Mouse (Mus musculus): Measurements from ENCODE around the gene Tmem254a. TPM values are rescaled to one million over a fixed set of nuclear protein-coding genes. Genes with fewer than 3 reads are reported as not detected.

Gene Tmem254a
- polyA plus RNA-seq, 1 experiment = 3.3 TPM

Other genes starting within 250 kb of the Tmem254a start
- gene Ppif, start 233.5 kb downstream of the Tmem254a start, polyA plus RNA-seq (2012; rRNA removed) = 49.4 and 51.7 TPM in 2 replicates
- gene Zcchc24, start 158.6 kb downstream of the Tmem254a start, polyA plus RNA-seq (2012; rRNA removed) = 51.8 and 52.1 TPM in 2 replicates
- 32.7 and 37.3 TPM in 2 replicates for gene Anxa11, start 85.5 kb downstream of the Tmem254a start, polyA plus RNA-seq (2012; rRNA removed)
- 0.34 and 0.52 TPM in 2 replicates for gene Plac9a, start 24.6 kb downstream of the Tmem254a start, polyA plus RNA-seq (2012; rRNA removed)
- not detected in 2 replicates for gene Cphx1, start 10.6 kb upstream of the Tmem254a start, polyA plus RNA-seq (2012; rRNA removed)
- 0.95 and 1.5 TPM in 2 replicates for gene Duxbl1, start 50.9 kb upstream of the Tmem254a start, polyA plus RNA-seq (2012; rRNA removed)
- 3.7 and 6.9 TPM in 2 replicates for gene Gm9780, start 115.0 kb upstream of the Tmem254a start, polyA plus RNA-seq (2012; rRNA removed)
- not detected in 2 replicates for gene Tmem254c, start 139.7 kb upstream of the Tmem254a start, polyA plus RNA-seq (2012; rRNA removed)
- gene Cphx2, start 153.8 kb upstream of the Tmem254a start, polyA plus RNA-seq (2012; rRNA removed) = not detected in 2 replicates
- not detected in 2 replicates for gene Cphx3, start 154.6 kb upstream of the Tmem254a start, polyA plus RNA-seq (2012; rRNA removed)
- 0.25 TPM in 1 of 2 replicates, not detected in the other for gene Duxbl2, start 190.7 kb upstream of the Tmem254a start, polyA plus RNA-seq (2012; rRNA removed)

Data from cortical plate, adult 2 months (tissue).